Mouse (Mus musculus) thymus, adult 2 months (tissue): ENCODE measurements around the gene 4933430I17Rik.

Source experiments
- CTCF ChIP-seq: fragments of 200-500 bp; IDR thresholded peaks from 2 replicates; pipeline ENCODE4 v1.5.1; 2012; ENCODE audit warnings: mild to moderate bottlenecking, control low read depth, low read length, moderate library complexity, borderline replicate concordance; ENCODE audit not compliant: control insufficient read depth, poor library complexity, insufficient read depth; ENCODE audit errors: extremely low read depth
- POLR2A ChIP-seq: fragments of 200-500 bp; IDR thresholded peaks from 2 replicates; pipeline ENCODE4 v1.6.1; 2012; ENCODE audit warnings: mild to moderate bottlenecking, low read length, control low read depth, moderate library complexity; ENCODE audit not compliant: control insufficient read depth, poor library complexity, insufficient read depth; ENCODE audit errors: extremely low read depth

- no peak for TF ChIP-seq CTCF
- TF ChIP-seq POLR2A = no peak
These were observed 30.9 kb upstream of the 4933430I17Rik start for GRCm38 (mm10) chr4:62494230-62494629.
